Mouse (Mus musculus) liver (tissue): Measurements from ENCODE around the gene Gm20075.
"Not testable (repeated sequence)": the region's sequence is repeated elsewhere in the genome, so short reads cannot be mapped to it uniquely, and the experiment has no call there.

ENCODE experiments used
- DNase-seq: peaks from one replicate; pipeline ENCODE4 v3.0.0-alpha.2; 2020; ENCODE audit warnings: mixed read lengths

The Gm20075 gene

GRCm38 (mm10) chr13:96081276-96081675, at the start of gene Gm20075:
Gene Gm20075, minus strand, starts transcription at chr13:96081376.
- not testable (repeated sequence) for DNase-seq

GRCm38 (mm10) chr13:96129081-96129480, 47.9 kb upstream of the Gm20075 start:
- DNase-seq = no peak

- DNase-seq = no peak
These were observed 45.5 kb upstream of the Gm20075 start for GRCm38 (mm10) chr13:96126669-96127068.

GRCm38 (mm10) chr13:96125011-96125410, 43.8 kb upstream of the Gm20075 start:
- no peak for DNase-seq

- no peak for DNase-seq
These were observed 31.5 kb upstream of the Gm20075 start for GRCm38 (mm10) chr13:96112711-96113110.

GRCm38 (mm10) chr13:96110767-96111166, 29.6 kb upstream of the Gm20075 start:
- DNase-seq = no peak

- no peak for DNase-seq
These were observed 25.2 kb upstream of the Gm20075 start for GRCm38 (mm10) chr13:96106367-96106766.

GRCm38 (mm10) chr13:96090929-96091328, 9.8 kb upstream of the Gm20075 start:
- DNase-seq = no peak

- no peak for DNase-seq
These were observed 4.6 kb upstream of the Gm20075 start for GRCm38 (mm10) chr13:96085581-96086302.

- DNase-seq = not testable (repeated sequence)
These were observed 578 bp upstream of the Gm20075 start, which contains the start of gene Gm17190 for GRCm38 (mm10) chr13:96081754-96082153. Gene Gm17190, plus strand, starts transcription at chr13:96082054.

- DNase-seq = no peak
These were observed 7.6 kb downstream of the Gm20075 start for GRCm38 (mm10) chr13:96073555-96073954.

GRCm38 (mm10) chr13:96052755-96053154, 28.4 kb downstream of the Gm20075 start:
- DNase-seq = no peak

GRCm38 (mm10) chr13:96045396-96045795, 35.8 kb downstream of the Gm20075 start:
- DNase-seq = no peak

GRCm38 (mm10) chr13:96040275-96041042, 40.7 kb downstream of the Gm20075 start:
- DNase-seq = no peak

- no peak for DNase-seq
These were observed 41.6 kb downstream of the Gm20075 start for GRCm38 (mm10) chr13:96039536-96039935.

GRCm38 (mm10) chr13:96030368-96031223, 50.6 kb downstream of the Gm20075 start:
- peak; percentile 47 for DNase-seq
